Mouse (Mus musculus) E14TG2a.4 (cell line): ENCODE measurements around the gene Inf2.

ENCODE experiments used
- CTCF ChIP-seq: conservative IDR thresholded peaks from 2 replicates; pipeline ENCODE4 v1.5.1; 2014; ENCODE audit warnings: low read length
- POU5F1 ChIP-seq: IDR thresholded peaks from 2 replicates; pipeline ENCODE4 v1.6.1; 2014; ENCODE audit warnings: low read length, borderline replicate concordance

GRCm38 (mm10) chr12:112630029-112630428 is 41.4 kb downstream of the Inf2 start:
- TF ChIP-seq POU5F1: no peak
- TF ChIP-seq CTCF: no peak
